Mouse (Mus musculus) spleen, adult 12 weeks (tissue): ENCODE results near the gene Atg7.

Experiments used
- DNase-seq: peaks from one replicate; pipeline ENCODE4 v3.0.0; 2022; ENCODE audit warnings: low spot score

The Atg7 gene

DNA sequence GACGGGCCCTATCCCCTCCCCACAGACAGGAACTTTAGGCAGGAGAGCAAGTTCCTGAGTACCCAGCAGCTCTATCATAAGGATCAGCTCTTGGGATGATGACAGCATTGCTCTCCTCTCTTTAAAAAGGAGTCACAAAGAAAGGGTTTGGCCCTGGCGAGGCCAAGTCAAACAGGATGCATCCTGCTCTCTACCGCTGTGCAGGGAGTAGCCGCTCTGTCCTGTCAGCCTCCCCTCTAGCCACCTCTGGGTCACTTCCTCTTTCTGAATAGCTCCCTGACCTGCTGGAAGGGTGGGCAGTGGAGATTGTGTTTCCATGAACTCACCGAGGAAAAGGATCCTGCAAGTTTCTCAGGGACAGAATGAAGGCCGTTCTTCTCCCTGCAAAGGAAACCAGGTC, 175.6 kb downstream of the Atg7 start:
- no peak for DNase-seq

DNA sequence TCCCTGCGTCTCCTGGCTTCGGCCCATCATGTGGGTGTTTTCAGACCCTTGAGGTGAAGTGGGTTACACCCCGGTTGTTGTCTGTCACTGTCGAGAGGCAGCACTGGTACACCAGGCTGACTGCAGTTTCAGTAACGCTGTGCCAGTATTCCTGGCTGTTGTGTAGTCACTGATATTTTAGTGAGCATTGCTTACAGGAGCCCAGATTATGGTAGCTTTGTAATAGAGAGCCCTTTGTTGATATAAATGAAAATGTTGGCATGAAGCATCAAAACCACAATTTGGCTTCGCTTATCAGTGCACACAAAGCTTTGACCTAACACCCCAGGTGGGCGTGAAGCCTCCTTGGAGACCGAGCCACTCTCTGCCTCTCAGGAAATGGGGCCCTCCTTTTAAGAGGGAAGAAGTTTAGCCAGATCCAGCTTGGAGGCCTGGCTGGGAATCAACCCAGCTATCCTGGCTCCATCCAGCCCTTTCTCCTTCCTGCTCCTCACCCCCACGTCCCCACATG, 177.1 kb downstream of the Atg7 start:
- no peak for DNase-seq

DNA sequence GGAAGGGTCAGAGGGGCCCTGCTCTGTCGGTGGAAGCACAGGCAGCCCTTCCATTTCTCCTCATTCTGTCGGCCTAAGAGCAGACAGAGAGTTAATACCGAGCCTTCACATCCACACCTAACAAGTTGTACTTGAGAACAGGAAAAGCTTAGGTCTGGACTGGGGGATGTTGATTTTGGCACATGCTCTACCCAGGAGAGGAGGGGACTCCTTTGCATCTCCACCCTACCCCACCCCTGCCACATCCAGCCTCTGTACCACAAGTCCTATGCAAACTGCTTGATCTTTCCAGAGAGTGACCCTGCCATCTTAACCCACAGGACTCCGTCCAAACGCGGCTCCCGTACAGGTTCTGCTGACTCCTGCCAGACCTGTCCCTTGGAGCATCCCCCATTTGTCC, 178.7 kb downstream of the Atg7 start:
- DNase-seq = no peak

DNA sequence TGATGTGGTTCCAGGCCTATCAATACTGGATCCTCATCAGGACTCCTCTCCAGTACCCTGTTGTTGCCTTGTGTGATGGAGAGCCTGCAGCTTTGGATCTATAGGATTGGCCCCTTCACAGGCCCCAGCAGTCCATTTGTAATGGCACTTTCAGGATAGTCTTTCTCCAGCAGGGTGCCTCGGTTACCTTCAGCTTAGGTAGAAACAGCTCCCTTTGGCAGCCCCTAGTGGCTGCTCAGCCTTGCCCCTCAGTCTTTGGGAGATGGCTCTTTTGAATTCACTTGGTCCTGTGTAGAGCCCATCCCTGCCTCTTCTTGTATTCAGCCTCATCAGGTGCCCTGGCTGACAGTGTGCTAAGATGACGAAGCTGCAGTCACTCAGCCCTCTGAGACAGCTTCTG, 184.0 kb downstream of the Atg7 start:
- DNase-seq = no peak

DNA sequence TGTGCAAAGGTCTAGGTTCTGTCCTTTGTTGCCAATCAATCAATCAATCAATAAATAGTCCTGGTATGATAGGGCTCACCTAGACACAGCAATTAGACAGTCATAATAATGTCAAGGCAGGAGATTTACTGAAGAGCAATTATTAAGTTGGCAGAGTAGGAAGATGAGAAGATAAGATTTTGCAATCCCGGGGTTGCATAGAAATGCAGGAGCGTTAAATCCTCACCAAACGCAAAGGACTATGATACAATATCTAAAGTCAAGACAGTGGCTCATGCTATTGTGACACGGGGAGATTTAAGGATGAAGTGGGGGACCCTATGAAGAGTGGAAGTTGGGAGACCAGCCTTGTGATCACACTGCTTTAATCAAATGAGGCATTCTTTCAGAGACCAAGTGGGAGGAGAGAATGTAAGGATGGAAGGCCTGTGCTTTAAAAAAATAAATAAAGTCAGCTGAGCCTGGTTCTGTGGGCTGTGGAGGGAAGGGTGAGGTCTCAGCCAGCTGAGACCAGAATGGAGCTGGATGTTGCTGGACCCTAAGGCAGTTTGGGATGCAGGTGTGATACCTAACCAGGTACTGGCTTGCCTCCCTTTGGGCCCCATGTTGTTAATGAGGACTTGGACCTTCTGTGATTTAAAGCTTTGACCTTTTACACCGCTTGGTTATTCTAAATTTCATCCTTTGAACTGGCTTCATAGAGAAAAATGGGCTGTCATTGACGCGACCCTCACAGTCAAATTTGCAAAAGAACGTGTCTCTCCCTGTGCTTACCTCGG, 187.0 kb downstream of the Atg7 start:
- DNase-seq = no peak

DNA sequence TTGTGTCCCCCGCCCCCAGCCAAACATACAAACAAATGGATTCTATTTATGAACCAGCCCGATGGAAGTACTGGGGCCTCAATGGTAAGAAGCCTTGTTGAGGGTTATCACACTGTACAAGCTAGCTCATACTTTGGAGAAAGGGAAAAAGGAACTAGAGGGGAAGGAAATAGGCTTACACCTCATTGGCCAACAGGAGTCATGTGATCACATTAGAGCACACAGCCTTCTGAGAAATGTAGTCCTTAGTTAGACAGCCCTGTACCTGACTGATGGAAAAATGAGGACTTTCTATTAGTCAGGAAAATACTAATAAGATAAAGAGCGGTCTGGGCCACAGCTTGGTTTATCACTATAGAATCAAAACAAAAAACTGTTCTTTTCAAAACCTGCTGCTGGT, 188.9 kb downstream of the Atg7 start:
- no peak for DNase-seq

DNA sequence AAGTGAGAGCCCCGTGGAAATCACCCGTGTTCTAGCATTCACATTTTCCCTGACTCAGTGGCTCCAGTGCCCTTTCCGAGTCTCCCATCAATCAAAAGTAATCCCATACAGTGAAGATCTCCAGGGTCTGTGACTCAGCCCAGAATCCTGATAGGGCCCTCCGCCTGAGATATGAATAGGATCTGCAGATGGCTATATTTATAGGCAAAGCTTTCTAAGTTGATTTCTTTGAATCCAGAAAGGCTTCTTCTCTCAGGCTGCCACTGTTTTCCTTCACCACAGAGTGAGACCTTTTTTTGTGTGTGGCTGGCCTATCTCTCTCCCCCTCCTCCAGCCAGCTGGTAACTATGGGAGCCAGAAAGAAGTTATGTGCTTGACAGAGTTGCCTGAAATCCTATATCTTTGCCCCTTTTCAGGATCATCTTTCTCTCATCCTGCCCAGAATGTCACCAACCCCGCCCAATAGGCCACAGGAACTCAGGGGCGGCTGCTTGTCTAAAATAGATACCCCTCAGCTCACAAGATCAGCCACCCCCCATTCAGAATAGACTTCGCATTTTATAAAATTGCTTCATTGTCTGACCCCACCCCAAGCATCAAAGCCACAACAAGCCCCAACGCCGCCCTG, 190.3 kb downstream of the Atg7 start:
- no peak for DNase-seq

DNA sequence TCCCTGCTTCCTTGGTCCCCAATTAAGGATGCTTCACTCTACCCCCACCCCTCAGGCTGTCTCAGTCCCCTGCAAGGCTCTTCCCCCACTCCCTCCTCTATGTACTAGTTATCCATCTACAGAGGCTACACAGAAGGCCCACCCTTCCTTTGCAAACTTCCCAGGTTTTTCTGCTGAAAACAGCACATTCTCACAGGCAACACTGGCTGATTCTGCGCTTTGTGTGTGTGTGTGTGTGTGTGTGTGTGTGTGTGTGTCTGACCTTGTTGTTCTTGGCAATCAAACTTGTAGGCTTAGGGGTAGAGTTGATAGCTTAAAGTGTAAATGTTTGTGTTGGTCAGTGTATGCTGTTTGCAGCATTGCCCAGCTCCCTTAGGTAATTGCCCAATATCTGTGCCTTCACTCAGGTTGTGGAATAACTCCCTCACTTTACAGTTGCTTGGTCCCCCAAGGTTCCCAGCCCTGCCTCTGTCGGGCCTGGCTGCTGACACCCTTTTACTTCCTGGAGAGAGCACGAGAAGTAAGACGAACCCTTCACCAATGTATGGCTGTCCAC, 191.0 kb downstream of the Atg7 start:
- no peak for DNase-seq

DNA sequence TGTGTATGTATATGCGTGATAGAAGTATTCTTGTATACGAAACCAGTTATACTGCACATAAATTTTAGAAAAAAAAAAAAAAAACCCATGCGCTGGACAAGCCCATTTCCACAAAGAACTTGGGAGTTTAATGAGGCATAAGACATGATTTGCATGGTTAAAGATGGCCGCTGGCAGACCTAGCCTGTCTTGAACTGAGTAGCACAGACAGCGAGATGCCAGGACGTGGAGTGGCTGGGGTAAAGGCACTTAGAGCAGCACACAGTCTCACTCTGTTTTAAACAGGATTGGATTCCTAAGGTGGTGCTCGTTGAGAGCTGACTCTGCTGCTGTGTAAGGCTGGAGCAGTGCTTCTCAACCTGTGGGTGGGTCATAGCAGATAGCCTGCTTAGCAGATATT, 192.4 kb downstream of the Atg7 start:
- no peak for DNase-seq

DNA sequence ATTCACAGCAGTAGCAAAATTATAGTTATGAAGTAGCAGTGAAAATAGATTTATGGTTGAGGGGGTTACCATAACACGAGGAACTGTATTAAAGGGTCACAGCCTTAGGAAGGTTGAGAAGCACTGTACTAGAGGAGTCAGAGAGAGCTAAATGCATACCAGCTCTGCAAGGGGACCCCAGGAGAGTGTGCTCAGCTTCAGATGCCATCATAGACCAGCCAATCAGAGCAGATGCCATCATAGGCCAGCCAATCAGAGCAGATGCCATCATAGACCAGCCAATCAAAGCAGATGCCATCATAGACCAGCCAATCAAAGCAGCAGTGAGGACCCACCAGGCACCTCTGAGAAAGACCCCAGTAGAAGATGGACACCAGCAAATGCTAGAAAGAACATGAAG, 192.9 kb downstream of the Atg7 start:
- DNase-seq = no peak

DNA sequence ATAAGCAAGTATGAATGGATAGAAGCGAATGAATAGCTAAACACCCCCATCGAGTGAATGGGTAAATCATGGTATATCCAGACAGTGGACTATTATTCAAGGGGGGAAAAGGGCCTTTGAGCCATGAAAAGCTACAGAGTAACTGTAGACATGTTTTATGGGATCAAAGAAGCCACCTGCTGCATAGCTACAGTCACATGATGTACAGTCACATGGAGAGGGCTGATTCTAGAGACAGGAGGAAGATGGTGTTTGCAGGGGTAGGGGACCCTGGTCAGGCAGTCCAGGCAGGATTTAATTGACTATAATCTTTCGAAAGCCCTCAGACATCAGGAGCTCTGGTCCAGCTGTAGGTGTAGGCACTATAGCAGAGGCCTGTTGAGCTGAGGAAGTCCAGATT, 193.5 kb downstream of the Atg7 start:
- no peak for DNase-seq

DNA sequence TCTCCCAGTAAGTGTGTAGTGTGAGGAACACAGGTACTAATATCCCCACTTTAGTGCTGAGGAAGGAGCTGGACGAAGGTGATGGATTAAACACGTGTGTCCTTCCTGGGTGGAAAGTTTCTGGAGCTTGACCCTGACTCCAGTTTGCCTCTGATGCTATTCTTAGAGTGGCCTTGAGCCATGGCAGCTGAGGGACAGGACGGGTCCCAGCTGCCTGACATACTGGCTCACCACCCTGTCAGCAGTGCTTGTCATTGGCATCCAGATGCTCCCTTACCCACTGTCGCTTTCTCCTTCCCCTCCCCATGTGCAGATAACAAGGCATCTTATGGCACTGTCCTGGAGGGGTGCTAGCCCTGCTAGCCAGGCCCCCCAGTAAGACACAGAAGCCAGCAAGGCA, 196.0 kb downstream of the Atg7 start:
- DNase-seq = no peak

DNA sequence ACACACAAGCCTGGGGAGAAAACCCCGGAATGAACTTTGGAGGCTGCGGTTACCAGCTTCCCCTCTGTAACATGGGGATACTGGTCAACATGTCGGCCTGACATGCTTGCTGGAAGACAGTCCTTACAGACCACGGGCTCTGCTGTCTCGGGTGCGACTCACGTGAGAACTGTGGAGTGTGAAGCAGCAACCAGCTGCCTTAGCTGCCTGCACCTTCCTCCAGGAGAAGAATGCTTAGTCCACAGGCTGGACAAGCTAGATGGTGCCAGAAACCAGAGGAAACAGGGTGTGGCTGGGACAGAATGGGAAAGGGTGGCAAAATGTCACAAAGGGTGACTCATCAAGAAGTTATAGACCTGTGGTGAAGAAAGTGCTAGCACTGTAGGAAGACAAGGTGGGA, 197.1 kb downstream of the Atg7 start:
- no peak for DNase-seq

DNA sequence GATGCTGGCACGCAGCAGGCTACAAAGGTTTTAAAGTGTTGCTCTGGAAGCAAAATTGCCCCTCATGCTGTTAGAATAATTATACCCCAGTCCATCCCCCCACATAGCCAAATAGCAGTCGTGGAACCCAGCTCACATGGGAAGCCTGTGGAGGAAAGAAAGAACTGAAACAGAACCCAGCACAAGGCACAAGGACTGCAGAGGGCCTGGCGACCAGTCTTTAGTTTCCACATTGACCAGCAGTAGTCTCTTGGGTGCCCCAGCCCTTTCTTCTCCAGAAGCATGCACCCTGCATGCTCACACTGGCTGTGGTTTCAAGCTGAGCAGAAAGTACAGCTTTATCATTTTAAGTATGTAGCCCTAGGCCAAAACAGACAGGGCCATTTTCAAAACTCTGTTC, 199.2 kb downstream of the Atg7 start:
- no peak for DNase-seq

DNA sequence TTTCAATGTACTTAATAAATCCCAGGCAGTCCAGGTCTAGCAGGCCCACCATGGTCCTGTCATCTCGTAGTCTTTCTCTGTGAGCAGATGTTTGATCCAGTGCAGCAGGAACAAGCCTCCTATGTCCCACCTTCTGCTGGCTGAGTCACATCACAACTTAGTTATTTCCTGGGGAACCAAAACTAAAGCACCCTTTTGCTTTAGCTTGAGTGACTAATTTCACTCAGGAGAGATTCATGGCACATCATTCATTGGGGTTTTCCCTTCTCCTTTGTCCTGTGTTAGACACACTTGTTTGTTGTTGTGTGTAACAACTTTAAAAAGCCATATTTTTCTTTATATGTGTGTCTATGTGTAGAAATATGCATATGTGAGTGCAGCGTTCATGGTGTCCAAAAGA, 200.0 kb downstream of the Atg7 start:
- no peak for DNase-seq

DNA sequence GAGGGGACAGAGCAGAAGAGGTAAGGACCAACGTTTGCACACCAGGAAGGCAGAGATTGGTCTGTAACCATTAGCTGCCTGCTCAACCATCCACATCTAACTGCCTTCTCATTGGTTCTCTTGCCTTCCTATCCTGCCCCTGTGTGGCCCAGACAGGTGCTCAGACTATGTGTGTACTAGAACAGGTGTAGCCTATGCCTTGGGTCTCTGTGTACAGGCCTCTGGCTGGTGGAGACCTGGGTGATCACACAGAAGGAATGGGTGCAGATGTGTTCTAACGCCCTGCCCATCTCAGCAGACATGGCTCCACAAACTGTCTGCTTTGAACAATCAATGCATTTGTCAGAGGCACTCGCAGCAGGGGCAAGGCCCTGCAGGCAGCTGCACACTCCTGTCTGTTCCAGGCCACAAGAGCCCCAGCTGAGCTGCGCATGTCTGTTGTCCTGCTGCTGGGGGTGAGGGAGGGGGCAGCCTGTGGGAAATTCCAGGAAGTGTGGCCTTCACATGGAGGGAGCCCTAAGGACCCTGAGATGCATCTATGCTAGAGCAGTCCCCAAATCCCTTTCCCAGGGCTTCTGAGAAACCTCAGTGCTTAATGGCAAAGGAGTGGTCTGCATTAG, 203.4 kb downstream of the Atg7 start:
- no peak for DNase-seq

DNA sequence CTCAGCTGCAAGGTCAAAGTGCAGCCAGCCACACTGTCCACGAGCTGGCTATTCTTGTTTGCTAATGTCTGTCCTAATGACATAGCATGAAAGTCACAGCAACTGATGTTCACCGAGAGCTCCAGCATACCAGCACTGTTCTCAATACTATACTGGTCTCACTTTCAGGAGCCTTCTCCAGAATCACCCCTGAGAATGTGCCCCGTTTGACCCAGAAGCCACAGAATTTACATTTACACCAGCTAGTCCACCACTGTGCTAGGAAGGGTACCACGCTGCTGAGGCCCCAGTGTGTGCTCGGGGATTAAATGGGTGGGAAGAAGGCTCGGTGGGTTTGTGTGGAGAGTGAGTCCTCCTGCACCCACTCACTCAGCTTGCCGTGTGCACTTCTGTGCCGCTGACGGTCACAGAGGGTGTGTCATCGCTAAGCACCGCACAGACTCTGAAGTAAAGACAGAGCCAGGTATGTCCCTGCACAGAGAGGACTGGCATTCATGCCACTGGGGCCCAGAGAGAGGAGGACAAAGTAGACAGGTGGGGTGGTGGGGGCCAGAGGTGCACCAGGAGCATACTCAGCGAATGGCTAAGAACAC, 204.8 kb downstream of the Atg7 start:
- DNase-seq = no peak

DNA sequence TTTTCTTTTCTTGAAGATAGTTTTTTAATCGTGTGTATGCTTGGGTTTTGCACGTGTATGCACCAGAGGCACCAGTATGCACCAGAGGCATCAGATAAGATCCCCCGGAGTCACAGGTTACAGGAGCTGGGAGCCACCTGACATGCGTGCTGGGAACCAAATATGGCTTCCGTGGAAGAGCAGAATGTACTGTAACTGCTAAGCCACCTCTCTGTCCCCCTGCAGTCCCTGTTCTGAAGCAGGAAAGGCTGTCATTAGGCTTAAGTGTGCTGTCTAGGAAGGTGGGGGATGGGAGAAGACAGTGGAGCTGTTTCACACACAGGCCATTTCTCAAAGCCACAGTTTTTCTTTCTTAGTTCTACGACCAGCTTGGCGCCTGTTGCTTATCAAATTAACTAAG, 205.9 kb downstream of the Atg7 start:
- no peak for DNase-seq

DNA sequence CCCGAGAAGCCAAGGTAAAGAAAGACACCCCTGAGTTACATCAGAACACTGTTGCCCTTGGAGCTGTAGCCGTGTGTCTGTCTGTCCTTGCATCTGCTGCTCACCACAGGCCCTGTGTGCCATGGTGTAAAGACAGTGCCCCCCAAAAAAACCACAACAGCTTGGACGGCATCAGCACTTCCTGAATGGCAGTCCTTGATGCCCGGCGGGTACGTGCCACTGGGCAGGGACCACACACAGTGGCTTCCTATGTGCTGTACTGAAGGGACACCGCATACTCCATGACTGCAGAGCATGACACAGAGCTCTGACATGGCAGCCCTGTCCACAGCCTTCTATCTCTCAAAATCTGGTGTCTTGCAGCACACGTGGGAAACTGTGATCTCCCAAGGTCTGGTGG, 206.9 kb downstream of the Atg7 start:
- no peak for DNase-seq

DNA sequence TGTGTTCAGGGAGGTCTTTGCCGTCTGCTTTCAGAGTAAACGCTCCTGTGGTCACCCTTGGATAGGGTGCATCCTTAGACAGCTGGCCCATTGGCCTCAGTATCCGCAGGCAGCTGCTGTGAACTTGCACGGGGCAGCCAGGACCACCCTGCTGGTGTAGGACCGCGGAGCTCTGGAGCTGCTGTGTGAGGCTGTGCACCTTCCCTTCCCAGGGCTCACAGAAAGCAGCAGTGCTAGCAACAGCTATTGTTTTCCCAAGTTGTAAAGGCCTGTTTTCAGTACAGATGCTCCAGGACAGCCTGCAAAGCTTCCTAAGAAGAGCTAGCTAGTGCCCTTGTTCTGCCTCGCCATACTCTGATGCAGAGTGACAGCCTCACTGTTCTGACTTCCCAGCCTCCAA, 208.8 kb downstream of the Atg7 start:
- no peak for DNase-seq

DNA sequence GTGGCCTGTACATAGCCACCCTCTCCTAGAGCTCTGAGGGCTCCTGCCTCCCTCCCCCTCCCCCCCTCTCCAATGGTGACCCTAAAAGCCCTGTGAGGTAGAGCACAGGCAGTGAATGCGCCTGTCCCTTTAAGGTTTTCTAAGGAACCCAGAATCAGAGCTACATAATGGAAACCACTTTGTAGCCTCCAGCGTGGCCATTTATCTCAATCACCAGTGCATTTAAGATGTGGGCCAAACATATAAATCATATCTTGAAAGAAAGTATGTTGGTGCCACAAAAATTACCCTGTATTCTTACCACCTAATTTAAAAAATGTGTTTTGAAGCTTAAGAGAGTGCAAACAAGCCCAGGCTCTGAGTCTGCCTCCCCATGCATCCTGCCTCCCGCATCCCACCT, 209.8 kb downstream of the Atg7 start:
- no peak for DNase-seq

DNA sequence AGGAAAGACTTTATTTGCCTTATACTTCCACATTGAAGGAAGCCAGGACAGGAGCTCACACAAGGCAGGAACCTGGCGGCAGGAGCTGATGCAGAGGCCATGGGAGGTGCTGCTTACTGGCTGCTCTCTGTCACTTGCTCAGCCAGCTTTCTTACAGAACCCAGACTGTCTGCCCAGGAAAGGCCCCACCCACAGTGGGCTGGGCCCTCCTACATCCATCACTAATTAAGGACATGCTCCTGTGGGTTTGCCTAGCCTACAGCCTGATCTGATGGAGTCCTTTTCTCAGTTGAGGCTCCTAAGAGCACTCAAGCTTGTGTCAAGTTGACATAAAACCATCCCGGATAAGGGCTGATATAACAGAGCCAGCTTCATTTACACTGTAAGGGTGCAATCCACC, 211.5 kb downstream of the Atg7 start:
- no peak for DNase-seq

DNA sequence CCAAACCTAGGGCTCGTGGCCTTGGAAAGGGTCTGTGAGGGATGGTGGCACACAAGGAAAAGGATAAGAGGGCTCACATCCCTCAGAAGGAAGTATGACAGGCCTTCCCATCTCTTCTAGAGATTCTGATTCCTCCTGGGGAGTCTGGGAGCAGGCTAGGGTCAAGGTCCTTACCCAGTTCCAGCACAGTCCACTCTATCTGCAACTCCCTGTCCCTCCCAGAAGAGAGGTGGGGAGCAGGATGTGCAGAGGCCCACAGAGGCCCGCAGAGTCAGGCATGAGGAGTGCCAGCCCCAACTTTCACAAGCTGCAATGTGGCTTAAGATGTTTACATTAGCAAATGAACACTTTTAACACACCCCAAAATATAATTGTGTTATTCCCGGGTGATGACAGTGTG, 212.7 kb downstream of the Atg7 start:
- DNase-seq = no peak
